Mouse (Mus musculus) gastrocnemius, adult 2 months (tissue): ENCODE data around the gene Med22. TPM values are rescaled to one million over a fixed set of nuclear protein-coding genes. Genes with fewer than 3 reads are reported as not detected.

Experiments
- DNase-seq: peaks from one replicate; pipeline ENCODE4 v3.0.0; 2022
- H3K27ac ChIP-seq: fragments of 200-600 bp; 2 replicates; pipeline ENCODE4 v1.8.1; 2022; ENCODE audit warnings: mild to moderate bottlenecking
- H3K4me3 ChIP-seq: fragments of 200-600 bp; 2 replicates; pipeline ENCODE4 v1.8.1; 2022; ENCODE audit warnings: mild to moderate bottlenecking, moderate library complexity
- CTCF ChIP-seq: fragments of 200-600 bp; IDR thresholded peaks from 2 replicates; pipeline ENCODE4 v1.8.1; 2022; ENCODE audit warnings: antibody characterized with exemption, mild to moderate bottlenecking, moderate library complexity
- intact Hi-C: fragments of 180-260 bp; cut with DNase I; formaldehyde crosslinking; loops from one replicate; pipeline ENCODE4 v1.15.1; 2025
- long read RNA-seq, 2 experiments: library from polyadenylated mRNA; stranded (forward); transcript quantifications; one replicate each; pipeline ENCODE4 v2.0.0; 2021
- total RNA-seq, 2 experiments: library from RNA; stranded (reverse); gene quantifications; 2 replicates each; pipeline ENCODE4 v1.2.3; 2021

Med22 gene
- 10 to 100 TPM; 15.4 to 19.0 TPM for total RNA-seq
- long read RNA-seq, experiment 1, transcript Med22-201 (4 exons, 973 nt), result major isoform, 14 of 20 reads
- long read RNA-seq, experiment 1, transcript Med22-202 (3 exons, 3,506 nt), result minor isoform, 5 of 20 reads
- long read RNA-seq, experiment 1, partial matches to known transcripts, result 0 of 20 reads
- long read RNA-seq, experiment 1, other reads (novel, unspliced or antisense), result 1 of 20 reads
- long read RNA-seq, experiment 2, transcript Med22-201 (4 exons, 973 nt), result major isoform, 13 of 15 reads
- long read RNA-seq, experiment 2, partial matches to known transcripts, result 0 of 15 reads
- long read RNA-seq, experiment 2, other reads (novel, unspliced or antisense), result 2 of 15 reads

GRCm38 (mm10) chr2:26910124-26910993 lies at the start of gene Med22, which contains the start of gene Rpl7a:
TSS of gene Med22 (minus strand) at chr2:26910677.
TSS of gene Rpl7a (plus strand) at chr2:26910764.
- TF ChIP-seq CTCF, result no peak
- peak; percentile 100 for DNase-seq
- Histone ChIP-seq H3K4me3 (peak within 1 kb of the TSS; percentile 83), H3K27ac (peak within 1 kb of the TSS; percentile 91)
- intact Hi-C loops, result loop anchor here (2.0 kb wide), 1 partner anchor 22 kb away; the partner anchor contains the start of gene Surf4

GRCm38 (mm10) chr2:26957488-26957859 lies 47.0 kb upstream of the Med22 start:
- no peak overlapping the region for H3K27ac ChIP-seq
- no peak overlapping the region for H3K4me3 ChIP-seq
- no peak for DNase-seq
- intact Hi-C loops, result no loop called here
- no peak for TF ChIP-seq CTCF

GRCm38 (mm10) chr2:26956811-26957487 lies 46.5 kb upstream of the Med22 start:
- intact Hi-C loops, result no loop called here
- TF ChIP-seq CTCF, result no peak
- H3K27ac ChIP-seq, result no peak overlapping the region
- DNase-seq, result no peak
- H3K4me3 ChIP-seq, result no peak overlapping the region

GRCm38 (mm10) chr2:26954735-26955395 lies 44.4 kb upstream of the Med22 start:
- Histone ChIP-seq H3K4me3 (no peak overlapping the region), H3K27ac (no peak overlapping the region)
- intact Hi-C loops, result no loop called here
- no peak for DNase-seq
- TF ChIP-seq CTCF, result no peak

- intact Hi-C loops, result no loop called here
These were observed 42.4 kb upstream of the Med22 start for GRCm38 (mm10) chr2:26952866-26953265.

GRCm38 (mm10) chr2:26952193-26952592 lies 41.7 kb upstream of the Med22 start:
- intact Hi-C loops, result no loop called here
- no peak for TF ChIP-seq CTCF
- Histone ChIP-seq H3K4me3 (no peak overlapping the region), H3K27ac (no peak overlapping the region)
- DNase-seq, result no peak

More at GRCm38 (mm10) chr2:26952866-26953265, 42.4 kb upstream of the Med22 start:
- Histone ChIP-seq H3K27ac (no peak overlapping the region), H3K4me3 (no peak overlapping the region)
- TF ChIP-seq CTCF, result no peak
- no peak for DNase-seq

GRCm38 (mm10) chr2:26951346-26951905 lies 40.9 kb upstream of the Med22 start:
- no peak for TF ChIP-seq CTCF
- H3K27ac ChIP-seq, result no peak overlapping the region
- DNase-seq, result no peak
- H3K4me3 ChIP-seq, result no peak overlapping the region
- intact Hi-C loops, result no loop called here

- intact Hi-C loops, result no loop called here
These were observed 39.9 kb upstream of the Med22 start for GRCm38 (mm10) chr2:26950411-26950810.

GRCm38 (mm10) chr2:26943253-26943652 lies 32.8 kb upstream of the Med22 start:
- intact Hi-C loops, result no loop called here
- no peak for TF ChIP-seq CTCF
- Histone ChIP-seq H3K4me3 (no peak overlapping the region), H3K27ac (no peak overlapping the region)
- DNase-seq, result no peak

More at GRCm38 (mm10) chr2:26950411-26950810, 39.9 kb upstream of the Med22 start:
- no peak for TF ChIP-seq CTCF
- DNase-seq, result no peak
- Histone ChIP-seq H3K27ac (no peak overlapping the region), H3K4me3 (no peak overlapping the region)

- Histone ChIP-seq H3K4me3 (no peak overlapping the region), H3K27ac (no peak overlapping the region)
- no peak for DNase-seq
- TF ChIP-seq CTCF, result no peak
- intact Hi-C loops, result no loop called here
These were observed 31.1 kb upstream of the Med22 start for GRCm38 (mm10) chr2:26941539-26941938.

GRCm38 (mm10) chr2:26936425-26936824 lies 25.9 kb upstream of the Med22 start:
- intact Hi-C loops, result loop anchor here (5.0 kb wide), 1 partner anchor 71 kb away; the partner anchor contains the start of gene Cacfd1
- no peak for TF ChIP-seq CTCF

GRCm38 (mm10) chr2:26935286-26935685 lies 24.8 kb upstream of the Med22 start:
- intact Hi-C loops, result loop anchor here (5.0 kb wide), 1 partner anchor 72 kb away; the partner anchor contains the start of gene Cacfd1
- Histone ChIP-seq H3K27ac (no peak overlapping the region), H3K4me3 (no peak overlapping the region)
- DNase-seq, result no peak
- no peak for TF ChIP-seq CTCF

More at GRCm38 (mm10) chr2:26936425-26936824, 25.9 kb upstream of the Med22 start:
- DNase-seq, result no peak
- no peak overlapping the region for H3K4me3 ChIP-seq
- no peak overlapping the region for H3K27ac ChIP-seq
